Mouse (Mus musculus) spleen, postnatal 36 days (tissue): ENCODE data around the gene Slx4.
"Not testable (repeated sequence)": the region's sequence is repeated elsewhere in the genome, so short reads cannot be mapped to it uniquely, and the experiment has no call there.

Experiments
- DNase-seq, 2 experiments: peaks; one replicate each; pipeline ENCODE4 v3.0.0; 2022; ENCODE audit warnings: low spot score in 2 of 2, mixed read lengths in 1 of 2

The Slx4 gene

DNA sequence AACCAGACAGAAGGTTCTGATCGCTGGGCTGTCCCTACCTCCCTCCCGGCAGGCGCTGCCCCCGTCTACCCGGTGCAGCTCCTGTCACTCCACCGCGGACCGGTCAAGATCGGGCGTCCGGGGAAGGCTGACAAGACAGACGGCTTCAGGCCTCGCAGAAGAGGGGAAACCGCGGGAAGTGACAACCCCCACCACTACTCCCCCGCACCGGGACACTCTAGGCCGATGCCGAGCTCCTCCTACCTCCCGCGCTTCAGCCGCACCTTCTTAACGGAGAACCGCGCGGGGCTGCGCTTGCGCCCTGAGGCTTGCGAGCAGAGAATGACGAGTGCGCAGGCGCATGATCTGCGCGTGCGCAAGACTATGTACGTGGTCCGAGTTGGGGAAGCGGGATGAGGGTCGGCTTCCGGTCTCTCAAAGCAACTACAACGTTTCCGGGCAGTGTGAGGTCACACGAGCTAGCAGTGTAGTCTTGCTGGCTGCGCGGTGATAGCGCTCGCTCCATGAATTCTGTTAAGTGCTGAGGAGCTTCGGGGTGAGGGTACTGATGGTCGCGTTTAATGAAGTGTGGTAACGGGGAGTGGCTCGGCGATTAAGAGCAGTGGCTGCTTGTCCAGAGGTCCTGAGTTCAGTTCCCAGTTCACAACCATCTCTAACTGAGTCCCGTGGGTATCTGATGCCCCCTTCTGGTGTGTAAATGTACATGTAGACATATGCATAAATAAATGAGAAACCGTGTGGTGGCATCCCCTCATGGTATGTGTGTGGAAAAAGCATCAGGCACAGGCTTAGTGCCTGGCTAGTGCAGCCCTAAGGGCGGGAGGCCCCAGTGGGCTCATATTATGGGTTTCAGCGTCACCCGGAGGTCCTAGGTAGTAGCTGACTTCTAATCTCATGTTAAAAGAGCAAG is at the start of gene Slx4:
Slx4 (minus strand) TSS at position 282 of the 910 bp plus-strand sequence.
- peak; percentile 95 for DNase-seq

DNA sequence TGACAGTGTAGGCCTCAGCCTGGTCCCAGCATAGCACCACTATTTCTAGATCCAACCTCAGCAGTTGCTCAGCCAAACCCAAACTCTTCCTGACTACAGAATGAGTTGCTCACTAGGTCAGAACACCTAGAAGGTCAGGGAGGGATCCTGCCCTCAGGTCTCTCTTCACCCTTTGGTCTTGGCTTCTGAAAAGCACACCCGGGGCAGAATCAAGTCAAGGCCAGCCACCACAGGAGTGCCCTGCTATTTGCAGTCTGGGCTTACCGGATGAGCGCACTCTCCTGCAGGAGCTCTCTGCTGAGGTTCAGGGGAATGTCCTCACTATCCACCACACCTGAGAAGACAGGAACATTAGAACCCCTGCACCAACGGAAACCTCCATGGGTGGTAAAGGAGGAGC is 49.0 kb upstream of the Slx4 start:
- no peak for DNase-seq

DNA sequence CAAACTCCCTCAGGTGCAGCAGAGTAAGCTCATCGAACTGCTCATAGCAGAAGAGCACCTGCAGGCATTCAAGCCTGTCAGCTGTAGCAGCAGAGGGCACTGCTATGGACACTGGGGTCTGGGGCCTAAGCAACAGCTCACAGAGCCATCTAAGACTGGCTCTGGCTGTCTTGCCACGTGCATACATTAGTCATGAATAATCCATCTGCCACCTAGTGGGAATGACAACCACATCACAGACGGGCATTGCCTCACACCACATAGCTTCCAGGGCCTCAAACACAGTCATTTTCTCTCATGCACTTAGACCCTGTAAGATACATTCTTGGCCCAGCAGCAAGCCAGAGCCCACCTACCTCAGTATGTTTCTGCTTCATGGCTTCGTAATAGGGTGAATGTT is 42.0 kb upstream of the Slx4 start:
- DNase-seq, result no peak

DNA sequence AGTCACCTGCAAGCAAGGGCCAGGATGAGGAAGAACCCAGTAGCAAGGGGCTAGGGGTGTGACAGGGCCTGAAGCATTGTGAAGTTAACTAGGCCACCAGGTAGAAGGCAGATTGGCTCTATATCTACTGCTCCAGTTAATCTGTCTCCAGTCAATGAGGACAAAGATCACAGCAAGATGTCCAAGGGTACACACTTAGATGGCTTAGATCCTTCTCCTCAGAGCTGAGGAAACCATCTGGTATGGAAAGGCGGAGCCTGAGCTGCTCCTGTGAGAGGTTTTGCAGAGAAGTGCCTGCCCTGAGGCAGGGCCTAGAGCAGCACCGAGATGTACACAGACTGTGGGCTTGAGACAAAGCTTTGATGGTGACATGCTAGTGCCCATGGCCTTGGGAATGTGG is 40.5 kb upstream of the Slx4 start:
- no peak for DNase-seq

DNA sequence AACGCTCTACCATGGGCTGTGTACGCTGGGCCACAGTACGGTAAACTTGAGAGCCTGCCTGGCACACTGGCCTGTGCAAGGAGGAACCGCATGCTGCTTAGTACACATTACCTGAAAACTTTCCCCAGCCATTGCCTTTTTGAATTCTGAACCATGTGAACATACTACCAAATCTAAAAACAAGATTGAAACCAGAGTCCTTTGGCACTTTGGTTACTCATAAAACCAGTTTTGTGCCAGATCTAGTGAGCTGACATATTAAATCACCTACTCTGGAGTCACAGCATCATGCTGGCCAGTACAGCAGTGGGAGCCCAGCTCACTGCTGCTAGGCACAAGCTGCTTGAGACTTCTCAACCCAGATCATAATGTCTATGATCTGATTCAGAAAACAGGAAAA is 38.1 kb upstream of the Slx4 start:
- DNase-seq, result no peak

DNA sequence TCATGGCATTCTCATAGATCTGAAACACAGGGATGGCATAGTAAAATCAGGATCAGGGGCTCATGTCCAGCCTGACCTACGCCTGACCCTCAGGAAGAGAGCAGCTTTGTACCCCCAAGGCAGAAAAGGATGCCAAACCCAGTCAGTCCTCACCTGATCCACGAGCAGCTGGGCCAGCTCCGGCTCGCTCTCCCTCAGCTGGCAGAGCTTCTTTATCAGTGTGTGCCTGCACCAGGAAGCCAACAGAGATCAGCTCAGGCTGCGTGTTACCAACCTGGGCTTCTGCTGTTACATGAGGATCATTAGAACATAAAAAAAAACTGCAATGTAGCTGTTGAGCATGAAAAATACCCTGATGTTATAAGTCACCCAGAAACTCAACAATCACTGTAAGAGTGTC is 36.6 kb upstream of the Slx4 start:
- DNase-seq, result no peak

DNA sequence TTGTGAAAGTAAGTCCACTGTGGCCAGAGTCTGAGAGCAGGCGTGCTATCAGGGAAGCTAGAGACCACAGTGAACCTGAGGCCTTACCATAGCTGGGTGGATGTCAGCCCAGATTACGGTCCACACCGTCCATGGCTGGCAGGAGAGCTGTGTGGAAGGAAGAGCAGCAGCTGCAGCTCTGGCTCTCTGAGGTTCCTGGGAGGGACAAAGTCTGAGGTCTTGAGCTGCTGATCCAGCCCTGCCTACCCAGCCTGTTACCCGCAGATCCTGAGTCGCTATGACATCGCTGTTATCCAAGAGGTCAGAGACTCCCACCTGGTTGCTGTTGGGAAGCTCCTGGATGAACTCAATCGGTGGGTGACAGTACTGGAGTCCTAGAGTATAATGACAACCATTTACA is 34.1 kb upstream of the Slx4 start:
- DNase-seq, result no peak

DNA sequence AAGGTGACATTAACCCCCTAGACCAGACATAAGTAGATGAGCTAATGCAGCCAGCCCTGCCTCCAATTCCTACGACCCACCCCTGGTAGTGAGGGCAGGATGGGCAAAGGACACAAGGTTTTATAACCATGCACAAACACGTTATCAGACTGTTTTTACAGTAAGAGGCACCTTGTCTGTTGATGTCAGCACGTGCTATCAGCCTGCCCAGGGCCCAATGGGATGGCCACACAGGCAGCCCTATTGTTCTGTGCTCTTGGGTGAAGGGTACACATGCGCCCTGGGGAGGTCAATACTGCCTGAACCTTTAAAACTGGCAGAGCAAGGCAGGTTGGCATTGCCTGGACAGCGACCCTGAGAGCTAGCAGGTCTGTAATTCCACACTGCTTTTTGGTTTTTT is 33.2 kb upstream of the Slx4 start, which contains the start of gene Dnase1:
Dnase1 (plus strand) TSS at position 136 of the 400 bp plus-strand sequence.
- no peak for DNase-seq

DNA sequence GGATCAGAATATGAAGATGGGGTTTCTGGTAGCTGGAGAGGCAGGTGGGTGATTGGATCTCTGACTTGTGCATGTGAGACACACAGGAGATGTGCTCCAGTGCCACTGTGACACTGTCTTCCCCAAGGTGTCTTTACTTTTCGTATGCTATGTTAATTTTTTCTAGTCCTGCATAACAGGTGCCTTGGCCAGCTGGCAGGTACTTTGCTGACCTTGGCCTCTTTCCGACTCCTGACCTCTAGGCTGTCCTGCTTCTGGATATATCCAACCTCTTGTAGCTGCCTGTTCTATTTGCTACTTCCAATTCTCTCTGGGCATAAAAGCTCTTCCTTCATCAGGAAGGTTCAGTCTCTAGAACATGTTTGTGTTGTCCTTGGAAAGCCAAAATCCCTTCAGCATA is 32.0 kb upstream of the Slx4 start:
- DNase-seq, result no peak

DNA sequence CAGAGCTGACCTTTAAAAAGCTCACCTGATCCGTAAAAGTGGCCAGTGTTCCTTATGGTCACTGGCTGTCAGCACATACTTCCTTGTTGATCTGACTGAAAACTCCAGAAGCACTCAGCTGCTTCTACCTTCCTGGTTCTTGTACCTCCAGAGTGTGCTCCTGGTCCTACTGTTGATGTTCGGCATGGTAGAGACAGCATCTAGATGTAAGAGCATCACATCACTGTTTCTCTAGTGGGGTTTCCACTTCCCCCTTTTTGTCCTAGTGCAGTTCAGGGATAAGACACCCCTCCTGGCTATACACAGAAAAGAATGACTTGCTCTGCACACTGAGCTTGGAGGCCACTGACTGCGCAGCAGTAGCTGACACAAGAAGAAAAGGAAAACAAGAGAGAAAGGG is 30.9 kb upstream of the Slx4 start:
- DNase-seq, result no peak

DNA sequence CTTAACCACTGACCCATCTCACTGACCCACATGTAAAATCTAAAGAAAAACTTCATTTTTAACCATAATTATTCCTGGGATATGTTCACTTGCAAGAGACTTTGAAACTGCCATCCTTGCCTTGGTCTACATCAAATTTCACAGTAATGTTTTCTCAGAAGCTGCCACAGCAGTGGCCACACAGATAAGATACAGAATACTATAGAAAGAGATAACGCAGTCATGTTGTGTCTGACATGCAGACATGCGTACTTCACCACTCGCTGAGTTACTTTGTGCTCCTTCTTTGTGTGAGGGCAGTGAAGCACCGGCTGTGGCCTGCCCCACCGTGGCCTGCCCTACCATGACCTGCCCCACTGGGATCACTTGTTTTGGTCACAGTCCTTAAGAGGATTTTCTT is 30.4 kb upstream of the Slx4 start:
- no peak for DNase-seq

DNA sequence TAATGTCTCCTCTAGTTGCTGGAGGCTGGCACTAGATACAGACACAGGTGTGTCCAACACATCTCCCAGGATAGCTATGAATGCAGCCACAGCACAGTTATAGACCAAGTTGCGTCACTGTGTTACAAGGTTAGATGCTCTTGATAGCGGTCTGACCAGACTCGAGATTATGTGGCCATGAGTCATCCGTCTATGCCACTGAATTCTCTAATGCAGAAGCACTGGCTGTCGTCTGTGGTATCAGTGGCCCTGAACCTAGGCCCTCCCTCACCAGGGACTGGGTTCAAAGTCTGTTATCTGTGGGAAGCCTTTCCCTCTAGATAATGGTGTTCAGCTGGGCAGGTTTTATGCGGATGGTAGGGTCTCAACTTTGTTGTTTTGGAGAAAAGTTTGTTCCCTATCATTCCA is 28.8 kb upstream of the Slx4 start:
- DNase-seq, result no peak

DNA sequence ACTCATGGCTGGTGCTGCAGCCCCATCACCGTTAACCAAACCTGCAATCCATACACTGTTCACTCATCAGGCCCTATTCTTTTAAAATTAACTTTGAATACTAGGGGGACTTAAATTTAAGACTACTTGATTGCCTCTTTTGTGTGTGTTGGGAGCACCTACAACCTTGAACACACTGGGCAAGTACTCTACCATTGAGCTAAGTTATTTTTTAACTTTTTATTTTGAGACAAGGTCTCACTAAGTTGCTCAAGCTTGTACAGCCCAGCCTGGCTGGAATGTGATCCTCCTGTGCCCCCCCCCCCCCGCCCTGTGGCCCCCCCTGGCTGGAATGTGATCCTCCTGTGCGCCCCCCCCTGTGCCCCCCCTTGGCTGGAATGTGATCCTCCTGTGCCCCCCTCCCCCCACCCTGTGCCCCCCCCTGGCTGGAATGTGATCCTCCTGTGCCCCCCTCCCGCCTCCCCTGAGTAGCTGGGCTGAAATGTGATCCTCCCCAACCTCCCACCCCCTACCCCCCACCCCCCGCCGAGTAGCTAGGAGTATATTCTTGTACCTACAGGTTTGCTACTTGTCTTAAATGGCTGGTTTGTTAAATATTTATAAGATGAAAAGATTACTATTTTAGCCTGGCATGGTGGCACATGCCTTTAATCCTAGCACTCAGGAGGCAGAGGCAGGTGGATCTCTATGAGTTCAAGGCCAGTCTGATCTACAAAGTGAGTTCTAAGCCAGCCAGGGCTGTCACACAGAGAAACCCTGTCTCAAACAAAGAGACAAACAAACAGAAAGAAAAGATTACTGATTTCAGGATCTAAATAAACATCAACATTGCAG is 28.1 kb upstream of the Slx4 start:
- no peak for DNase-seq

DNA sequence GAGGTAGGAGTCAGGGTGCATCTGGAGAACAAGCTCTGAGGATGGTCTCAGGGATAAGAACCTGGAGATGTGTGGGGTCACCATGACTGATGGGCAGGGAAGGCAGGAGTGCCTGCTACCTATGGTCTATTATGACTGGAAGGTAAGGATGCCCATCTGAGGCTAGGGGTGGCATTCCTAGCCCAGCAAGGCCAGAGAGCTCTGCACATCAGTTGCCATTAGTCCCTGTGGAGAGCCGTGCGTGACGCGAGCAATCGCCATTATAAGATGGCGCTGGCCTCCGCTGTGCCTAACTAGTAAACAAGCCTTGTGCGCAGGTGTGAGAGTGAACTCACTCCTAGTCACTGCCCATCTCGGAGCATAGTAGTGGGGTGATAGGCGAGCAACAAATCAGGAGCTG is 26.9 kb upstream of the Slx4 start:
- no peak for DNase-seq

DNA sequence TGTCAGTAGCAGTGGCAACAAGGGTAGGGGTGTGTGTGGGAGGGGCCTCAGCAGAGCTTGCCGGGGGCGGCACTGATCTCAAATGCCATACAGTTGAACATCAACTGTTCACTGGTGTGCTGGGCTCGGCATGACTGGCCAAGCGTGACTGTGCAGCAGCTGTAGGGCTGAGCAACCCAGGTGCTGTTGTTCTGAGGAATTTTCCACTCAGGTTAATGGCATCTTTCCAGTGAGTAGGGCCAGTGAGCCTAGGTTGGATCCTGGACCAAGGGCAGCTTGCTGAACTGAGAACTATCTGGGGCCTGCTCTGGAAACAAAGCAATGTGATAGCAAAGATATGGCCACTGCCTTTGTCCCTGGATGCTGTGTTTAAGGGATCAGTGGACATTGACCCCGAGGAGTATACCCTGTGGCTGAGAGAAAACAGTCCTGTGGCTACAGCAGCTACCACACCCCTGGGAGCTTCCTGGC is 25.8 kb upstream of the Slx4 start:
- DNase-seq, result peak in 1 of 2 experiments; percentile 27

DNA sequence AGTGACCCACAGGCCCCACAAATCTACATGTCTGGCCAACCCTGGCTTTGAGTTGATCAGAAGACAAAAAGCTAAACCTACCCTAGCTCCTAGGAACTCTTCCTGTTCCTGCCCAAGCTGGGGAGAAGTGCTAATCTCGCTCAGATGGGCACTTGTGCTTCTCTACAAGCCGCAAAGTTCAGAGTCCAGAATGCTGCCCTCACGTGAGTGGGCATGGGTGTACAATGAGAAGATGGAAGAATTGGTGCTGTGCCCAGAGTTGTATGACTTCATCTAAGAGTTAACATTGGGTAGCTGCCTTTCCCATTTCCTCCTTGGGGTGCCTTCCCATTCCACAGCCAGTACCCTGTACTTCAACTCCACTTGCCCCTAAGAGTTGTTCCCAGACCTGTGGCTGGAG is 23.6 kb upstream of the Slx4 start:
- no peak for DNase-seq

DNA sequence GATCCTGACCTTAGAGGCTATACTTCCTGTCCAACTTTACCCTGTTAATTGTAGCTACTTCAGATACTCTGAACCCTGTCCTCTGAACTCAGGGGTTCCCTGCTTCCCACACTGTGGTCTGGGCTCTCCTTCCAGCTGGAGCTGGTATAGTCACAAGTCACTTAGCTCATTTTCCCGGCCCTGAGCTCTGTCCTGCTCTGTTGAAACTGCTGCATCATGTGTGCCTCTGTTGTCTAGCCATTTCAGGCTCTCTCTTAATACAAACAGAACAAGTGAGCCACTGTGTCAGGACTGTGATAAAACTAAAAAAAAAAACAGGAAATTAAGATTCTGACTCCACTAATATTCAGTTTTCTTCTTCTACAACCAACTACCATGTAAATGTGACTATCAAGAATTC is 23.1 kb upstream of the Slx4 start:
- DNase-seq, result no peak

DNA sequence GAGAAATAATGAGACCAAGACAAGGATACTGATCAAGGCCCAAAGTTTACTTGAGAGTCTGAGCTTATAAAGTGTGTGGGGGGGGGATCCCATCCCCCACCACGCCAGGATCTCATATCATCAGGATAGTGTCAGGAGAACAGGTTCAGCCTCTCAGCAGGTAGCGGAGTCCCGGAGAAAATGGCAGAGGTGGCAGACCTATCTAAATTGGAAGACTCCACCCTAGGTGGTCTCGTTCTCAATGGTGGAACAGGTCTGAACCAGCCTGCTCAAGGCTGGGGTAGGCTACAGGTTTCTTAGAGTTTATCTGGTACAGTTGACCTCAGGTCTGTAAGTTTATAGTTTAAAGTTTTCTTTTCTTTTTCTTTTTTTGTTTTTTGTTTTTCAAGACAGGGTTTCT is 19.1 kb upstream of the Slx4 start:
- no peak for DNase-seq

DNA sequence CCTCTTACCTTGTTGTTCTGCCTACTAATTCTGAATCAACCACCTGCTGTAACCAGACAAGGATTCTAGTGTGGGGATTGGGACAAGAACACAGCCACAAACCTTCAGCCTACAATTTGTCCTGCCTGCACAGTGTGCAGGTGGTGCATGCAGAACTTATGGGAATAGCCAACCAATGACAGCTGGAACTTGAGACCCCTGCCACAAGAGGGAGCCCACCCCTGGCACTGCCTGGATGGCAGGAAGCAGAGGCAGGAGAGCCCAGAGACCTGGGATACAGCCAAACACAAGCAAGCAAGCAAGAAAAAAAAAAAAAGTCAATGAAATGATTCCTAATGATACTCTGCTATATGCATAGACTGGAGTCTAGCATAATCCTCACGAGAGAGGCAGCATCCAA is 17.7 kb upstream of the Slx4 start:
- DNase-seq, result no peak

DNA sequence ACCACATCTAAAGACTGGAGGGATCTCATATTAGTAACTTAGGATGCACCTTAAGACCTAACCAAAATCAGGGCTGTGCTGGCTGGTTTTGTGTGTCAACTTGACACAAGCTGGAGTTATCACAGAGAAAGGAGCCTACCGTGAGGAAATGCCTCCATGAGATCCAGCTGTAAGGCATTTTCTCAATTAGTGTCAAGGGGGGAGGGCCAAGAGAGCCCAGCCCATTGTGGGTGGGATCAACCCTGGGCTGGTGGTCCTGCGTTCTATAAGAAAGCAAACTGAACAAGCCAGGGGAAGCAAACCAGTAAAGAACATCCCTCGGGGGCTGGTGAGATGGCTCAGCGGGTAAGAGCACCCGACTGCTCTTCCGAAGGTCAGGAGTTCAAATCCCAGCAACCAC is 13.9 kb upstream of the Slx4 start:
- not testable (repeated sequence) for DNase-seq

DNA sequence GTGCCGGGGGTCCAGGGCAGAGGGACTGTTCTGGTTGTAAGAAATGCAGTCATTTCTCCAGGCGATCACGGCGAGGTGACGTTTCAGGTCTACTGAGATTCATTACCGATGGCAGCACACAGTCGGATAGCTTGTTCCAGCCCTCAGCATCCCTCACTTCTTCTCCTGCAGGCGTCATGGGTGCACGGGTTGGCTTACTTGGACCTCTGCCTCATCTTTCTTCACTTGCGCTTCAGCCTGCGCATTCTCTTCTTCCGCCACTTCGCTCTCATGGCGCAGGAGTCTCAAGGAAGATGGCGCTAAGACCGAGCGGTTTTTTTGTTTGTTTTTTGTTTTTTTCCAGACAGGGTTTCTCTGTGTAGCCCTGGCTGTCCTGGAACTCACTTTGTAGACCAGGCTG is 13.2 kb upstream of the Slx4 start:
- DNase-seq, result not testable (repeated sequence)

DNA sequence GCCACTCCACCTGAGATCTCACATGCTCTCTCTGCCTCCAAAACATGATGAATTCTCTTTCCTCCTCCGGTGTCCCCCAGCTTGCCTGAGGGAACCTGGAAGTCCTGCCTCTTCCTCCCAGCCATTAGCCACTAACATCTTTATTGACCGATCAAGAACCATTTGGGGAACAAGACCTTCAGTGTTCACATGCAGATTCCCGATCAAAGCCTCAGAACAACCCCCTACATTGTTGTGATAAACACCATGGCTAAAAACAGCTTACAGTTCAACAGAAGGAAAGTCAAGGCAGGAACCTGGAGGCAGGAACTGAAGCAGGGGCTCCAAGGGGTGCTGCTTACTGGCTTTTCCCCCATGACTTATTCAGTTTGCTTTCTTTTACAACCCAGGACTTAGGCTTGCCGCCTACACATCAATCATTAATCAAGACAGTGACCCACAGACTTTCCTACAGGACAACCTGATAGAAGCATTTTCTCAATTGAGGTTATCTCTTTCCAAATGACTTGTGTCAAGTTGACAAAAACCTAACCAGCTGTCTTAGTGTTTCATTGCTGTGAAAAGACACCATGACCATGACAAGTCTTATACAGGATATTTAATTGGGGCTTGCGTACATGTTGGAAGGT is 10.6 kb upstream of the Slx4 start:
- DNase-seq, result no peak
